Mouse (Mus musculus) liver, adult (tissue): ENCODE measurements around the gene Reln.

Source experiments
- GATA4 ChIP-seq: IDR thresholded peaks from 2 replicates; pipeline ENCODE4 v1.6.1; 2014; ENCODE audit warnings: mild to moderate bottlenecking, low read length; ENCODE audit not compliant: insufficient replicate concordance

The Reln gene

DNA sequence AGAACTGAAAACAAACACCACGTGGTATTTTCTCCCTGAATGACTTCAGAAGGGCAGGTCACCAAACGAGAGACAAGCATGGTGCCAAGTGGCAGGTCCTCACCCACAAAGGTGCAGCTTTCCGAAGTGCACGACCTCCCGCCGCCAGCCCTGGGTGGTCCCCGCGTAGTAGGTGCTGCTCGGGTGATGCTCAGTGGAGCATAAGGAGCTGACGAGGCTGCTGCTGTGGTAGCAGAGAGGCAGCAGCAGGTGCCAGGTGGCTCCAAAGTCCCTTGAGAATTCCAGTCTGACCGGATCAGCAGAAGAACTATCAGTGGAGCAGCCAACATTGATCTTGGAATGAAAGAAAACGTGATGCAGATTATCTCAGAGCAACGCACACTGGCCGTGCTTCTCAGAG is 384.4 kb downstream of the Reln start:
- no peak for TF ChIP-seq GATA4

DNA sequence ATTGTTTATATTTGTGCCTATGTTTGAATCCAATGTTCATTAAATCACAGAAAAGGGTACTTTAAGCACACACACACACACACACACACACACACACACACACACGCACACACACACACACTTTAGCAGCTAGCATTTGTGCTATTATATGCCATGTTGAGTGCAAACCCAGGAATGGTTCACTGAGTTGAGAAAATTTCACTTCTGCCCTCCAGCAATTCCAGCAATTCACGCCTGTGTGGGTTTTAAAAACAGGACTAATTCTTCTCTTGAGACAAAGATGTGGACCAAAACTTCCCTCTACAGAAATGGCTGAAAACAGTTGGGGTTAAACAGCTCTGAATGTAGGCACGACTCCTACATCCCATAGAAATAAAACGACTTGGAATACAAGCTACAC is 386.9 kb downstream of the Reln start:
- no peak for TF ChIP-seq GATA4

DNA sequence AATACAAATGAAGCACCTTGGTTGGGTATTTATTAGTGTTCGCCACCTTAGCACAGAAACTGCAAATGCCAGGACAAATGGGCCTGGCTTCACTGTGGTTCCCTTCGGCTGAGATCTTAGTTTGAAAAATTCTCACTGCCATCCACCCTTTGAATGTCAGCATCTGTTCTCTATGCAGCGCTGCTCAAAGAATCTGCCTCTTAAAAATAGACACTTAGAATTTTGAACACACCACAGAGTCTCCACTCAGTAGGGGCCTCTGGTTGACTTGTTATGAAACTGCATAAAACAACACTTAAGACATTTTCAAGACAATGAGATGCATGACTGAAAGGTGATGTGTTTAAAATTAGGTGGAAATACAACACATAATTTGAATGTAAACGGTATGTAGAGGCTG is 387.4 kb downstream of the Reln start:
- TF ChIP-seq GATA4: no peak

DNA sequence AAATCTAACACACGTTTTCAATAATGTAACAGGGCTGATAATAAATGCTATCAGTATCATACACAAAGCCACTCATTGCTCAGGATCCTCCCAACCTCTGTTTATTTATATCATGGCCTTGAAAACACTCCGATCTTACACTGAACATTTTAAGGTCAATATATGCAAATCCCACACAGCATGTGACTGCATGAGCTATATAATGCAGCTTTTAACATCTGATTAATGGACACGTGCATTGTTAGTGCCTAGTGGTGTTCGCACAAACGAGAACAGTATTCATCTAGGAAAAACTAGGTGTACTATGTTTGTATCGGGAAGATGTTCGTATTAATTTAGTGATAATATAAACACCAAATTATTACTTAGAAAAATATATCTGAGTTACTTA is 395.0 kb downstream of the Reln start:
- no peak for TF ChIP-seq GATA4

DNA sequence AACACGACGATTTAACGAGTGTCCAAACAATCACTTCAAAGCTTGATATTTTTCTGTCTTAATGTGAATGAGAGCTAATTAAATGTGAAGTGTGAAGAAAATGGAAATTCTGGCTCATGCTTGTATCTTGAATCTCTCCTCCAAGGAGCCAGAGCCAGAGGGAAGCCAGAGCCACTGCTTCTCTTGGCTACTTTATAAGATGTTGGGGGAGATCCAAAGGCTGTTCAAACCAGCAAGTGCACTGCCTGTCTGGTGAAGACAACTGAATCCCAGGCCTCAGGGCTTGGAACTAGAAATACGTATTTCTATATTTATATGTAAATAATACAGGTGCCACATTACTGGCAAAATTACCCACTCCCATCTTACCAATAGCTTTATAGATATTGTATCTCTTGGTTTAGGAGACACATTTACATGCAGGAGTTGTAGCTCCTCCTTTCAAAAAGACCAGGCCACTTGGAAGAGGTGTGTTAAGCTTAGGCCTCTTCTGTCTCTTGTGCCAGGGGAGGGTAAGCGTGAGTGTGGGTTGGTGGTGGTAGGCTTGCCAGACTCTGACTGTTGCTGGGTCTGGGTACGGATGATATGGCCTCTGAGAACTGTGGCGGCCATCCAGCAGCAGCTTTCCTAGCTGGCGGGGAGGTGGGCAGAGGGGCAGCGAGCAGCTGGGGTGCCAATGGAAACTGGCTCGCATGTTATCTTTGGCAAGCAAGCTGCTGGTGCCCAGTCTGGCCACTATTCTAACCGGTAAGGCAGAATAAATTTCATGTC is 395.6 kb downstream of the Reln start:
- no peak for TF ChIP-seq GATA4

DNA sequence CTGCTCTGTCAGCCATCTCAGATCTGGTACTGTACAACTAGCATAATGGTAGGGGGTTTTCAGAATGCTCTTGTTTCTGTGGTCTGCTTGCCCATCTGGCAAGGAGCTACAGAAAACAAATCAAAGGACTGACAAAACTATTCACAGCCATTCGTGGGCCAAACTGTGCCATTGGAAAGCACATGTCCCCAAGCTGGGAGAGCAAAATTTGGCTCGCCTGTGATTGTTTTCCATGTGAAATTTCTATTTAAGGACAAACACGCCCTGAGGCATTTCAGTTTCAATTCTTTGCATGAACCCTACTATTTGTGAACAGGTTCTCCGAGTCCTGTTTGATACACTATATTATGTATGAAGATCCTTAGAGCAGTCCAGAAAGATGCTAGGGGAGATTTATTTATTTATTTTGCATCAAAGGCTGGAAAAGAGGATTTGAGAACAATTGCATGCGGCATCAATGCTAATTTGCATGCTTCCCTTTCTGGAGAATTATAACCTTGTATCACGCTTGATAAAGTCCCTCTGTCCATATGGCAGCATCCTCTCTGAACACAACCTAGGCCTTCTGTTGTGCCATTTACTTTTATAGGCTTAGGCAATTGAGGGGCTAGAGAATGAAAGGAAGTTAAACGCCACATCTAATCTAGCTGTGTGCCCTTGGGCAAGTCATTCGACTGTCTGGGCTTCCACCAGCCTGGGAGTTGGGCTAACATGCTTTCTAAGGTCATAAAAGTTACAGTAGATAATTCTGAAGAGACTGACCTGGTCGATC is 396.7 kb downstream of the Reln start:
- TF ChIP-seq GATA4: no peak

DNA sequence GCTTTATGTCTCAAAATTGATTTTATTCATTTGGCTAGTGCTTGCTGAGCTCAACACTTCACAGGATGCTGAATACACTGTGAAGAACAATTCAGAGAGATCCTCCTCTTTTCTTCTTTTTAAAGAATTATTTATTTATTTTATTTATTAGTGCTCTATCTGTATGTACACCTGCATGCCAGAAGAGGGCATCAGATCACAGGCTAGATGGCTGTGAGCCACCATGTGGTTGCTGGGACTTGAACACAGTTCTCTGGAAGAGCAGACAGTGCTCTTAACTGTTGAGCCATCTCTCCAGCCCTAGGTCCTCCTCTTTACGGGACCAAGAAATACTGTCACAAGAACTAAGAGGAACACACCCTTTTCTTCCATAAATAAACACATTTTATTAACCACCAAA is 399.9 kb downstream of the Reln start:
- TF ChIP-seq GATA4: no peak

DNA sequence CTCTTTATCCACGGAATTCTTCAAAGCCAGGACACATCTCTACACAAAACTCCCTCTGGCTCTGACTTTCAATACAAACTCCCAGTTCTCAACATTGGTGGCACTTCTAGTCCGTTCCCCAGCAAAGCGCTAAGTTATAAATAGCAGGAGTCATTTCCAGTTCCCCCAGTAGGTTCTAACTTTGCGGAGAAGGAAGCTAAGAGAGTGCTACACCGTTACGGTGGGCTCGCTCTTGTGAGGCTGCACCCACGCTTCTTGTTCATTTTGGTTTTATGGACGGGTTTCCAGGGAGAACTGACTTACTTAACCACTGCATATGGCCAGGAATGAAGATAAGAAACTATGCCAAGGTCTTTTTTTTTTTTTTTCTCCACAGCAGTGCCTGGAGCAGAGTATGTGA is 405.1 kb downstream of the Reln start:
- TF ChIP-seq GATA4: no peak

DNA sequence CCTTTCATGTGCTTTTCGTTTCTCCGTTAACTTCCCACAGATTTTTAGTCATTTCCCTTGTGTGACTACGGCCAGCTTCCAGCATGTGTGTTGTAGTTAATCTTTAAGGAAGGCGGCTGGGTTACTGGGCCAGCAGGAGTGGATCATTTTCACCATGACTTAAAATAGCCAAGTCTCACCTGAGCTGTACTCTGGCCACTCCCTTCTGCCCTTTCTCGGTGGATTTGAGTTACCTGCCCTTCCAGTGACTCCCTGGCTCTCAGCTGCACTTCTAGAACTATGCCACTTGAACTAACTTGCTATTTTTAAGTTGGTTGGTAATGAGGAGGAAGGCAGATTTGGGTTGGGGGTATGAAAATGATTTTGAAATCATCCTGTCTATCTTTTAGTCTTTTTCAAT is 406.4 kb downstream of the Reln start:
- no peak for TF ChIP-seq GATA4

DNA sequence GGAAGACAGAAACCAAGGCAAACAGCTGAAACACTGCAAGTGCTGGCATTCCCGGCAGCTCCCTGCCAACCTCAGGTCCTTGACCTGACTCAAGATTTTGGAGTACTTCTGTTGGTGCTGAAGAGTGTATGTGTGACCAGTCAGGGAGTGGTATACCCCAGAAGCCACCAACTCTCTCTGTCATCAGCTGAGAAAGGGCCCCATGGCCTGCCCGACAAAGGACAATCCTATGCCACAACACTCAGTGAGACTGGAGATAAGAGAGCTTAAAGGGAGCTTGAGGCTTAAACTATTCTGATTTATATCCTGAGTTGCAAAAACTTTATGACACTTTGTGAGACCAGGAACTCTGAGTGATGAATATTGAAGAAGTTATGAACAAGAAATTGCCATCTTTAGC is 407.9 kb downstream of the Reln start:
- TF ChIP-seq GATA4: no peak

DNA sequence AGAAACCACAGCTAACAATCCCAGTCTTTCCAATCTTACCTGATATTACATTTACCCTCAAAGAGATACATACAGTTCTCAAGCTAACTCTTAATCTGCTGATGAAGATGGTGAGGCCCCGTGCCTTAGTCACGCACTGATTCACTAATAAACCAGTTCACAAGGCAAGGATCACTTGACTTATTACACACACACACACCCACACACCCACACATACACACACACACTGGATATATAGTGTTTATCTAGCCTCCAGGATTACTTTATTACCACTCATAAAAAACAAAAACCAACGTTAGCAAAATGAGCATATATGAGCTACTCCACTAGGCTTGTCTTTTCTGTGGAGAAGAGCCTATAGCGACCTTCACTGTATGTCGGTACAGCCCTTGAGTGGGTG is 408.4 kb downstream of the Reln start:
- no peak for TF ChIP-seq GATA4

DNA sequence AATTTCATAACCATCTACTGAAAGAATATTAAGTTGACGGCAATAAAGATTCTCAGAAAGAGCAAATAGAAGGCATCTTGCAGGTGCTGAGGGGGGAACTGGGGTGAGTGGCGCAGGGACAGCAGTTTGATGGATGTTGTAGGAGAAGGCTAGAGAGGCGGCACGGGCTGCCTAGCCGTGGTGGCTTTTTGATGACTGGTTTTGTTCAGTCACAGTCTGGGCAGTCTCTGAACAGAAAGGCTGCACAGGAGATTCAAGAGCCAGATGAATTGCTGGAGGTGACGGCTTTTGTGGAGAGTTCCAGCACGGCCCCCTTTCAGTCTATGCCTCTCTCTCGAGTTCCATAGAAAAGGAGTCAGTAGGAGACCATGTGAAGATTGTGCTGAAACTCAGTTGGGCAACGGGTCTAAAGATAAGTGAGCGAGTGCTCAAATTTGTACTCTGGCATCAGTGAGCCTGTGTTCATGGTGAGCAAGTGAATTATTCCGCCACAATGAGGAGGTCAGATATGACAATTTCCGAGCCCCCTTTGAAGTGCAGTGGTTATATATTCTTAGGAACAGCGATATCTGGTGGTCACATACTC is 409.6 kb downstream of the Reln start:
- no peak for TF ChIP-seq GATA4

DNA sequence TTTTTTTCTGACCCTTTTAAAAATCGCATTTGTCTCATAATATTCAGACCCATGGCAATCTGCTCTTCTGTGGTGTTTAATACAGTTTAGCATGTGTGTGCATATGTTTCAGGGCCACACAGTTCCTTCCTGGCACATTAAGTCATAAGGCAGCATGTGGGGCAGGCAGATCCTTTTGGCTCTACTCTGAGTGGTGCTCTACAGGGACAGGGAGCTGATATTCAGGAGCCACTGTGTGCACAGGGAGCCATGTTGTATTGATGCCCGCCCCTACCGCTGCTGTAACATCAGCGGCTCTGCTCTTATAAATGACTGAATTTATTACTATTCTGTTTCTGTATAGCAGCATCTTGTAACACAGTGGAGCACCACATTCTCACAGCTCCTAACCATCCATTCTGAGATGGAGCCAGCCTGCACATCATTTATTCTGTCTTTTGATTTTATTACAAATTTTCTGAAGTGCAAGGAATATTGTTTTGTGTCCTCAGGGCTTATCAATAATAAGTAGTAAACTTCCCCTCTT is 410.3 kb downstream of the Reln start:
- no peak for TF ChIP-seq GATA4

DNA sequence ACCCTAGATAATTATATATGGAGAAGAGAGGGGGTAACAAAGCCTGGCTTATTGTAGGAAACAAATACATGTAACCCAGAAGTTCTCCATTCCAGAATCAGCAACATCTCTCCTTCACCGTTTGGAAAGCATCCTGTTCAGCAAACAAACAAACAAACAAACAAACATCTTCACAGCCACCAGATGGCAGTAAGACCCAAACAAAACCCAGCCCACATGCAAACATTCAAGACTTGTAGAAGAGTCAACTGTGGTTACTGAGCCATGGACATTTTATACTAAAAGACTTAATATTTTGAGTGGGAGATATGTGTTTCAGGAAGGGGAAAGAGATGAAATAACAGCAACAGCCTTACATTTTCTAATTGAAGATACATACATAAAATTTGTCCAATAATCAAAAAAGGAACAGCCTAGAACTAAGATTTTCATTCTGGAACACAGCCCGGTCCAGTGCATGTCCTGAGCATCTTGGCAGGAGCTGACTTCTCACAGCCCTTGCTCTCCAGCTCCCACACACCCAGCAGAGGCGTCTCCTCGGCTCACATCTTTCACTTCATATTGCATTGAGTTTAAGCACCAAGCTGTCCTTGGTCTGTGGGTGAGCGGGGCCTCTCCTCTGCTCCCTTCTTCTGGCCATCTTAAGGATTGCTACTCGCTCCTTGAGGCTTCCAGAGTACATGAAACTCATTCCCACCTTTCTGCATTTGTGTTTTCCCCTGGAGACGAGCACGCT is 411.0 kb downstream of the Reln start:
- no peak for TF ChIP-seq GATA4

DNA sequence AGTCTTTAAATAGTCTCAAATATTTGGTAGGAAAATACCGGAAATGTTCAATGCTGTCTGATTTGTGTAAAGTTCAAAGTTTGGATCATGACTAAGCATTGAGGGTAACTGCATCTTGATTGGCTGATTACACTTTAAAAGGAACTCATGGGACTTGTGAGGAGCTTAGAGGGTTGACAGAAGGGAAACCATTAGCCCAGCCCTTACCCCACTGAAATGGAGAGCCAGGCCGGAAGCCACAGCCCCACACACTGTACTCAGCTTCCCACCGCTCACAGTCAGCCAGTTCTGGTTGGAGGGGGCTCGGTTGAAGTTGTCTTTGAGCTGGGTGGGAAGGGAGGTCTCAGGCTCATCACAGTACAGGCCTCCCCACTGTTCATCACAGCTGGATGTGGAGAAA is 413.4 kb downstream of the Reln start:
- no peak for TF ChIP-seq GATA4
